Mouse (Mus musculus) embryonic fibroblast, embryonic 13.5 days (primary cell): ENCODE data around the gene Abca13.

Experiments
- CTCF ChIP-seq: IDR thresholded peaks from 2 replicates; pipeline ENCODE4 v1.5.1; 2011; ENCODE audit warnings: mild to moderate bottlenecking, control low read depth, low read length, moderate library complexity, borderline replicate concordance; ENCODE audit not compliant: insufficient read depth
- POLR2A ChIP-seq: IDR thresholded peaks from 2 replicates; pipeline ENCODE4 v1.6.1; 2011; ENCODE audit warnings: low read depth, mild to moderate bottlenecking, control low read depth, low read length, moderate library complexity

DNA sequence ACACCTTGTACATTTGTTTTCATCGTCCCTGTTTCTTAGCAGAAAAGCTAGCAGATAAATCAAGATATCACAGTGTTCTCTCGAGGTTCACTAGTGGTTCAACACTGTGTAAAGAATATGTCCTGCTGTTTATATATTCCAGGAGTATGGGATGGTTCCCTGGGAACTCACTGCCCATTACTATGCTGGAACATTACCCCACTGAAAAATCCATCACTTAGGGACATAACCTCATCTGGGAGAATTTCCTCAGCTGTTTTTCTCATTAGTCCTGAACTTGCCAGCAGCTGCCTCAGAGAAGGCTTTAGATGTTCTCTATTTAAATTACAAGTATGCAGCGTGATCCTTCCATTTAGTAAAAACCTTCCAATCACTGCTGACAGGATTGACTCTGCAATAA is 513.4 kb downstream of the Abca13 start:
- no peak for TF ChIP-seq POLR2A
- TF ChIP-seq CTCF = no peak
